Mouse (Mus musculus): ENCODE measurements at regions not wholly inside any gene's neighbourhood (a gene's known extent, or its start where the extent isn't known, plus 50 kb on each side); places are given as distances from the start of the nearest gene placed in this dataset.

DNA sequence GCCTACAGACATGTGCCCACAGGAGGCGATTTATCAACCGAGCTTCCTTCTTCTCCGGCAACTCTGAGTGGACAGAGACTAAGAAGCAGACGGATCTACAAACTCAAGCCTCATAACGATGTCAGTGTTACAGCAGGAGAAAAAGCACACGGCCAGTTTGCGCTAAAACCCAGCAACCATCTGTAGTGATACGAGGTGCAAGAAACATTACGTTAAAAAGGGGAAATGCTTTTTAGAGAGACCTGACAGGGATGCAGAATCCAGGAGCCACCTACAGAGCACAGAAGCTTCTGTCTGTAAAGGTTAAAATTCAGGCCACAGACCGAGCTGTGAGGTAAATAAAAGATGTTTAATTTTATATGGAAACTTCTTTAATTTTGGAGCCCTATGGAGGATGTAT is 56.5 kb upstream of the Fer start:
- no peak overlapping the region for H3K4me3 ChIP-seq (ENCODE audit: low read depth, low read length)
- H3K4me2 ChIP-seq (ENCODE audit: low read depth, low read length, poor library complexity, severe bottlenecking) = no peak overlapping the region
- no peaks in the 10 kb centered on the region for H3K27me3 ChIP-seq (ENCODE audit: insufficient read depth, low read length)
- H3K36me3 ChIP-seq (ENCODE audit: insufficient read depth, low read length) = no peaks in the 10 kb centered on the region
- DNase-seq (ENCODE audit: low spot score) (no peak), ATAC-seq (ENCODE audit: low FRiP score) (no peak)
- no peak for TF ChIP-seq CTCF (IDR thresholded peaks at IDR 0.05)
- no peaks in the 10 kb centered on the region for H3K4me1 ChIP-seq (ENCODE audit: insufficient read depth, low read length)
- no peak overlapping the region for H3K27ac ChIP-seq (ENCODE audit: low read depth, low read length)
- WGBS = 76% methylated on average over 10 of the region's 10 CpGs
- no peaks in the 10 kb centered on the region for H3K9me3 ChIP-seq (ENCODE audit: low read length)
- no peak overlapping the region for H3K9ac ChIP-seq (replicated peaks; ENCODE audit: low read length, poor library complexity, severe bottlenecking)

GRCm38 (mm10) chr17:63807590-63808228 is 55.2 kb upstream of the Fer start:
- no peak for TF ChIP-seq CTCF (IDR thresholded peaks at IDR 0.05)
- WGBS = 24% methylated on average over 9 of the region's 9 CpGs
- Histone ChIP-seq H3K27ac (ENCODE audit: low read depth, low read length) (no peak overlapping the region), H3K9me3 (ENCODE audit: low read length) (no peaks in the 10 kb centered on the region), H3K4me3 (ENCODE audit: low read depth, low read length) (no peak overlapping the region), H3K4me2 (ENCODE audit: low read depth, low read length, poor library complexity, severe bottlenecking) (no peak overlapping the region), H3K27me3 (ENCODE audit: insufficient read depth, low read length) (no peaks in the 10 kb centered on the region), H3K36me3 (ENCODE audit: insufficient read depth, low read length) (no peaks in the 10 kb centered on the region), H3K9ac (replicated peaks; ENCODE audit: low read length, poor library complexity, severe bottlenecking) (no peak overlapping the region), H3K4me1 (ENCODE audit: insufficient read depth, low read length) (no peaks in the 10 kb centered on the region)
- ATAC-seq (ENCODE audit: low FRiP score) (peak; percentile 23; the same call in 1 of the 2 replicates), DNase-seq (ENCODE audit: low spot score) (peak; percentile 59)

GRCm38 (mm10) chr17:63808756-63809155 is 54.1 kb upstream of the Fer start:
- H3K9me3 ChIP-seq (ENCODE audit: low read length) = no peaks in the 10 kb centered on the region
- no peak overlapping the region for H3K4me3 ChIP-seq (ENCODE audit: low read depth, low read length)
- no peaks in the 10 kb centered on the region for H3K36me3 ChIP-seq (ENCODE audit: insufficient read depth, low read length)
- TF ChIP-seq CTCF (IDR thresholded peaks at IDR 0.05) = no peak
- WGBS = 29% methylated on average over 6 of the region's 6 CpGs
- H3K27ac ChIP-seq (ENCODE audit: low read depth, low read length) = no peak overlapping the region
- H3K27me3 ChIP-seq (ENCODE audit: insufficient read depth, low read length) = no peaks in the 10 kb centered on the region
- H3K4me2 ChIP-seq (ENCODE audit: low read depth, low read length, poor library complexity, severe bottlenecking) = no peak overlapping the region
- ATAC-seq (ENCODE audit: low FRiP score) = no peak
- H3K4me1 ChIP-seq (ENCODE audit: insufficient read depth, low read length) = no peaks in the 10 kb centered on the region
- no peak overlapping the region for H3K9ac ChIP-seq (replicated peaks; ENCODE audit: low read length, poor library complexity, severe bottlenecking)
- DNase-seq (ENCODE audit: low spot score) = no peak

DNA sequence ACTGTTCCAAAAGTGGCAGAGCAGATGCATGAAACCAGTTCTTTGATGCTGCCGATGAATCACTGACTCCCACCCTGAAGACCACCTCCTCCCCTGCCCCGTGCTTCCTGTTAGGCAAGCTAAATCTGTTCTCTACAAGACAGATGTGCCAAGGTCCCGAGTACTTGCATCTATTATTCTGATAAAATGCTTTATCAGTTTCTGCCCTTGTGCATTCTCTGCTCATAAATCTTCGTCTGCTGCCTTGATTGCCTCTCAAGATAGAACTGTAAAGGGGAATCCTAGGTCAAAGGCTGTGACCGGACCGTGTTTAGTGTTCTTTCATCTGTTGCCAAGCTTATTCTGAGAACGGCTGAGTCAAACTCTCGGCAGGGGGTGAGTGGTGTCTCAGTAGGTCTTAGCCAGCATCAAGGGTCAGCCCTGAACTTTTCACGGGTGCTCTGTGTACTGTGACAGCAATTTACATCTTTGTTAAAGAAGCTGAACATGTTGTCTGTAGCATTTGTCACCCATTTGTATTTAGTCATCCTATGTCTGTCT is 51.5 kb upstream of the Fer start:
- no peaks in the 10 kb centered on the region for H3K27me3 ChIP-seq (ENCODE audit: insufficient read depth, low read length)
- H3K4me2 ChIP-seq (ENCODE audit: low read depth, low read length, poor library complexity, severe bottlenecking) = no peak overlapping the region
- no peak overlapping the region for H3K9ac ChIP-seq (replicated peaks; ENCODE audit: low read length, poor library complexity, severe bottlenecking)
- WGBS = 59% methylated on average over 9 of the region's 9 CpGs
- H3K4me1 ChIP-seq (ENCODE audit: insufficient read depth, low read length) = no peaks in the 10 kb centered on the region
- H3K4me3 ChIP-seq (ENCODE audit: low read depth, low read length) = no peak overlapping the region
- no peak for DNase-seq (ENCODE audit: low spot score)
- no peak overlapping the region for H3K27ac ChIP-seq (ENCODE audit: low read depth, low read length)
- no peak for ATAC-seq (ENCODE audit: low FRiP score)
- TF ChIP-seq CTCF (IDR thresholded peaks at IDR 0.05) = no peak
- no peaks in the 10 kb centered on the region for H3K36me3 ChIP-seq (ENCODE audit: insufficient read depth, low read length)
- no peaks in the 10 kb centered on the region for H3K9me3 ChIP-seq (ENCODE audit: low read length)

DNA sequence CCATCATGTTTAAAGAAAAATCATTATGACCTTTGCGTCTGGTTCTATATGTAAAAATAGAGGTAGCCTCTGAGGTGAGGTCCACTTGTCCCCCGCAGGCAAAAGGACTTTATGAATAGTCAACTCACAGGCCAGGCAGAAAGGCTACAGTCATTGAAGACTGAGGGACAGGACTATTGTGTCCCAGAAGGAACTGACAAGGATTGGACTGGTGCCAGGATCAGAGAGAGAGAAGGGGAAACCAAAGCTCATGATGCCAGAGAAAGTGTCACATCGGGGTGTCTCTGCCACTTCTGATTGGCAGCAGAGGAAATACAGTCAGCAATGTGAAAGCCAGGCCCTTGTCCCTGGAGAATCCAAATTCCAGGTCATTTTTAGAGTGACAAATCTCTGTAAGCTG is 50.3 kb upstream of the Fer start:
- 49% methylated on average over 3 of the region's 3 CpGs for WGBS
- Histone ChIP-seq H3K9ac (replicated peaks; ENCODE audit: low read length, poor library complexity, severe bottlenecking) (no peak overlapping the region), H3K4me1 (ENCODE audit: insufficient read depth, low read length) (no peaks in the 10 kb centered on the region), H3K27me3 (ENCODE audit: insufficient read depth, low read length) (no peaks in the 10 kb centered on the region), H3K27ac (ENCODE audit: low read depth, low read length) (no peak overlapping the region), H3K36me3 (ENCODE audit: insufficient read depth, low read length) (no peaks in the 10 kb centered on the region), H3K4me2 (ENCODE audit: low read depth, low read length, poor library complexity, severe bottlenecking) (no peak overlapping the region), H3K9me3 (ENCODE audit: low read length) (no peaks in the 10 kb centered on the region), H3K4me3 (ENCODE audit: low read depth, low read length) (no peak overlapping the region)
- peak; percentile 48 for DNase-seq (ENCODE audit: low spot score)
- no peak for TF ChIP-seq CTCF (IDR thresholded peaks at IDR 0.05)
- no peak for ATAC-seq (ENCODE audit: low FRiP score)
